Mouse (Mus musculus) urinary bladder, postnatal 14 days (tissue): ENCODE measurements around the gene Glipr1.
"Not testable (repeated sequence)": the region's sequence is repeated elsewhere in the genome, so short reads cannot be mapped to it uniquely, and the experiment has no call there.

Experiments
- DNase-seq: peaks from one replicate; pipeline ENCODE4 v3.0.0; 2021; ENCODE audit warnings: low spot score

The Glipr1 gene

DNA sequence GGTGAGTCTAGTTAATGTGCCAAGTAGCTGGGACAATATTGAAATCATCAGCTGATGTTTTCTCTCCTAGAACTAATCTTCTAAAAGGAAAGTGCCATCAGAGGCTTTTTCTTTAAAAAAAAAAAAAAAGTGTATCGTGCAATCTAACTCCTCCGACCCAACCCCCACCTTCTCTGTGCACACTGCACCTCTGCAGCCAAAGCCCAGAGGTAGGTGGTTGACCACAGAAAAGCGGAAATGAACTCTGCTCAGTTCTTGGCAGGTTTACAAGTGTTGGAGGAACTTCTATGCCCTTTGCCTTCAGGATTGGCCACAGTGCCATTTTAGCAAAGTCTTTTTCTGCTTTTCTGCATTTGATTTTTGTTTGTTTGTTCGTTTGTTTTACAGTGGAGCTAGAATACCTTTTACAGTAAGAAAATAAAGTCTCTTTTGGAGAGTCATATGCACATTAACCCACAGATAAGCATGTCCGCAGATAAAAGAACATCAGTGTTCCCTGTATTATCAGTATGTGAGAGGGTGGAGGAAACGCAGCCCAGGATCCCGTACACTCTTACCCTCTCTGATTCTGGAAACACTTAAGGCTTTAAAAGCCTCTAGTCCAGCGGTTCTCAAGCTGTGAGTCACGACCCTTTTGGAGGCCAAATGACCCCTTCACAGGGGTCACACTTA is at the start of gene Glipr1:
Glipr1 (minus strand) TSS at position 88 of the 672 bp plus-strand sequence.
- DNase-seq, result no peak

DNA sequence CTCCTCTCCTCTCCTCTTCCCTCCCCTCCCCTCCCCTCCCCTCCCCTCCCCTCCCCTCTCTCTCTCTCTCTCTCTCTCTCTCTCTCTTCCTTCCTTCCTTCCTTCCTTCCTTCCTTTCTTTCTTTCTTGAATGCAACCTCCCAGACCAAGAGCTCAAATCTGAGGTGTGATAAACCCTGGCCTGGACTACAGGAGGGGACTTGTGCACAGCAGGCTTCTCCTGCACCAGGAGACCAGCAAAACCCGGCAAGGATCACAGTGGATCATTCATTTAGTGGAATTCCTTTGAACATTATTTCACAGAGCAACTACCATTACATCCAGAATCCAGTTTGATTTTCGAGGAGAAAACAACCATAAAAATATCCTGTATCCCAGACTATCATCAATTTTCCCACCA is 49.5 kb upstream of the Glipr1 start:
- not testable (repeated sequence) for DNase-seq

DNA sequence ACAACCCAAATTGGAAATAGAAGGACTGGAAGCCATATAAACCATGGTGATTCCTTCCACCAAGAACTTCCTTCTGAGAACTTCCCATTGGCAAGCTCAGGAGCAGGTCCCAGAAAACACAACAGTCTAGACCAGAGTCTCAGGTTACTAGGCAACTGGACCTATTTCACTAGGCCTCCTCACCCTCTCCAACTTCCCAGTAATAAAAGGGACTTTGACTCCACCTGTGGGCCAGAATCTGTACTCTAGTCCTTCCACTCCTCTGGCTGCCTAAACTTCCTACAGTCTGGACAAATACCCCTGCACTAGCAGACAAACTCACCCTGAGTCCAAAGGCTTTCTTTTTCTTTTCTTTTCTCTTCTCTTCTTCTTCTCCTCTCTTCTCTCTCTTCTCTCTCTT is 48.8 kb upstream of the Glipr1 start:
- DNase-seq, result no peak

DNA sequence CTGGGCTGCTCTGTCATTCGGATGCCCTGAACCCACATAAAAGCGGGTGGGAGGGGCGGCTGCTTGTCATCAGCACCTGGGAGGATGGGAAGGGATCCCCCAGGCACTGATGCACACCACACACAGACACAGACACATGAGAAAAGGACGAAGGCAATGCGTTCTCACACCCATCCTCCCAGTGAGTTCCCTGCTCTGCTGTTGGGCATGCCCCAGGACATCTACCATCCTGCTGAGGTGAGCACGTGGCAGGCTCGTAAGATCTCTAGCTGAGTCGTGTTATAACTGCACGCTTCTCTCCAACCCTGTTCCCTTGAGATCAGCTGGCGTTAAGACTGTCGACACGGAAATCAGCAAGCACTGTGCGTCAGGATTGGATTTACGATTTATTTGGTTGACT is 41.9 kb upstream of the Glipr1 start:
- not testable (repeated sequence) for DNase-seq

DNA sequence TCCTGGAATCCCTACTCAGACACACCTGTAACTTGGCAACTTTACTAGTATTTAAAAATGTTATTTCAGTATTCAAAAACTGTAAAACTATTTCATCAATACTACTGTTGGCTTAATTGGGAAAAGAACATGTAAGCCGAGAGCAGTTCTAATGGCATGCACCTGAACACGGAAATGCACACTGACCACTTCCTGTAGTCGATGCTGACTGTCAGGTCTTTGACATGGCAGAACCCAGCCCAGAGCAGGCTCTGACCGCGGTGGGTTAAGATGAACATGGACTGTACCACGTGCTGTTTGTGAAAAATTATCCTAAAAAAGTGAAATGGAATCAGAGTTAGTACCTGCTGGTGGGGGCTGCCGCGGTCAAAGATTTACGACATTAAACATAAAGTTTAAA is 41.1 kb upstream of the Glipr1 start:
- DNase-seq, result not testable (repeated sequence)

DNA sequence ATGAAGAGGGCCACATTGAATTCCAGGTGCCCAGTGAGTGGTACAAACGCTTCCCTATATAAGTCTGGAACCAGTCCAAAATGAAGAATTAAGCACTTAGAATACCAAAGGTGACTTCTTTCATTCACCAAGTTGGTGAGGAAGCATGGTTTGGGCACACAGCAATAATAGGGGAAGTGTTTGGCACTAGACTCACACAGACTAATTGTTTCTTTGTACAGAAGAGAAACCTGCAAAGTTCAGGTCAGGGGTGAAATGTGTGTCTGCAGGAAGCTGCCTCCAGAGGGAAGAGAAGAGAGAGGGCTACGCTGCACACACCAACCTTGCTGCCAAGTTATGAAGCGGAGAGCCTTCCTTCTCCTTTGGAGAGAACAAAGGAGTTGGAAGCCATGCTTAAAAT is 26.3 kb upstream of the Glipr1 start:
- DNase-seq, result not testable (repeated sequence)

DNA sequence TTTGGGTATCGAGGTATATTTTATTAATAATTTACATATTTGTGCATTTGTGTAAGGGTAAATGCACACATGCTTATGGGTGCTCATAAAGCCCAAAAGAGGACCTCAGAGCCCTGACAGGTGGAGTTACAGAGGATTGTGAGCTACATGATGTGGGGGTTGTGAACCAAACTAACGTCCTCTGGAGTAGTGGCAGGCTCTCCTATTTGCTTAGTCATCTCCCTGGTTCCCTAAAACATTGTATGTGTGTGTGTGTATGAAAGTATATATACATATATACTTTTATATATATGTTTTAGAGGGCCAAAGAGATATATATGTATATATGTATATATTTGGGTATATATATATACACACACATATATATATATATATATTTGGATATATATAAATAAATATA is 21.2 kb upstream of the Glipr1 start:
- no peak for DNase-seq

DNA sequence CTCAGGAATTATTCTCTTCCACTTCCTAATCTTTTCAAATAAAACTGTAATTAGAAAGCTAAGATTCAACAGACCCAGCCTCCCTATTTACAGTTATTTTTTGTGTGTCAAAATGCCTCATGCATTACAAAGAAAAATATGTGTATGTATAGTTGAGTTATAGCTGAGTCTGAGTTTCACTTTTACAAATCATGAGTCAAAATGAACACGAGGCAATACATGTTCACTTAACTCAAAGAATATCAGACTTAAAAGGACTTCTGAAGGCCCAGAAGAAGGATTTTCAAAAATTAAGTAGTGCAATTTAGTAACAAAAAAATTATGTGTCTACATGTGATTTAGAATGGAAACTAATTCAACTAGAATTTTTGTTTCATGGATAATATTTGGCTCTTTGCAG is 7.1 kb upstream of the Glipr1 start:
- not testable (repeated sequence) for DNase-seq

DNA sequence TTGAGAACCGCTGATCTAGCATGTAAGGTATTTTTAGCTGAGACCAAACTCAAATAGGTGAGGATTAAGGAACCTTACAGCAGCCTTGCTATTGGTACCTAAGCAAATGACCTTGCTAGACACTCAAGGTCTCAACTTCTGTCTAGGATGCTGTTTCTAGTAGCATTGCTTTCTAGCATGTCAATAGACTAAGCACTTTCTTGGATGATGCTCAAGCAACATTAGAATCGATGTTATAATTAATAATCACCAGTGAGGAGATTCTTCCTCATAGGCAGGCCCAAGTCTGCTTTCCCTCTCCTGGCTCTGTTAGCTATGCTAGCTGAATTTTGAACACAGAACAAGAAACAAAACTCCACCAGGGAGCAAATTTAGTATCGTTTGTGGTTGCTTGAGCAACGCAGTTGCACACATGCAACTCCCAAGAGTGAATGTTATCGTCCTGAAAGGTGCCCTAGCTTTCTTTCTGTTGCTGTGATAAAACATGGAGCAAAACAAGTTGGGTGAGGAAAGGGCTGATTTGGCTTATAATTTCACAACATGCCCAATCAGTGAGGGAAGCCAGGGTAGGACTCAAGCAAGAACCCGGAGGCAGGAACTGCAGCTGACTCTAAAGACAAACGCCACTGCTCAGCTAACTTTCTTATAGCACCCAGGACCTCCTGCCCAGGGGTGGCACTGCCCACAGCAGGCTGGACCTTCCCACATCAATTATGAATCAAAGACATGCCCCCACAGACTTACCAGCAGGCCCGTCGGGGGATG is 493 bp downstream of the Glipr1 start:
- no peak for DNase-seq

DNA sequence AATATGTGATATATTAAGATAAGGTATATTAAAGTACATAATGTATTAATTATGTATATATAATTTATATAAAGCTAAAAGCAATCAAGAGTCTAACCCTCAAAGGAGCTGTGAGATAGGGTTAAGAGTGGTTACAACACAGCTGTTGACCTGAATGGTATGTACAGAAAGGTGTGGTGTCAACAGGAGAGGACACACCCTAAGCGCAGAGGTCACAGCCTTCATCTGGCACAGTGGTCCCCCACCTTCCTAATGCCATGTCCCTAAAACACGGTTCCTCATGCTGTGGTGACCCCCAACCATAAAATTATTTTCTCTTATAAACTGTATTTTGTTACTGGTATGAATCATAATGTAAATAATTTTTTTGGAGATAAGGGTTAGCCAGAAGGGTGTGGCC is 1.1 kb downstream of the Glipr1 start:
- DNase-seq, result no peak

DNA sequence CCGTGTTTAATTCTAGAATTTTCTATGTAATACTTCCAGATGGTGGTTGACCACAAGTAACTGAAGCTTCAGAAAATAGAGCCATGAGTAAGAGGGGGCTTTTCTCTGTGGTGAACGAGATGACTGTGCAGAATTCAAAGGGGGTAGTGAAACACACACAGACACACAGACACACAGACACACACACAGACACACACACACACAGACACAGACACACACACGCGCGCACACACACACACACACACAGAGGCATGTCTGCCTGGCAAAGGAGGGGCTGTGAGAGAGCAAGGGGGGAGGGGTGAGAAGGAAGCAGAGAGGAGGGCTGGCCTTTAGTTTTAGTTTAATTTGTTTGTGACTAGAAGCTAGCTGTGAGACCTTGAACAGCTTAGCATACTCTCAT is 1.9 kb downstream of the Glipr1 start:
- no peak for DNase-seq

DNA sequence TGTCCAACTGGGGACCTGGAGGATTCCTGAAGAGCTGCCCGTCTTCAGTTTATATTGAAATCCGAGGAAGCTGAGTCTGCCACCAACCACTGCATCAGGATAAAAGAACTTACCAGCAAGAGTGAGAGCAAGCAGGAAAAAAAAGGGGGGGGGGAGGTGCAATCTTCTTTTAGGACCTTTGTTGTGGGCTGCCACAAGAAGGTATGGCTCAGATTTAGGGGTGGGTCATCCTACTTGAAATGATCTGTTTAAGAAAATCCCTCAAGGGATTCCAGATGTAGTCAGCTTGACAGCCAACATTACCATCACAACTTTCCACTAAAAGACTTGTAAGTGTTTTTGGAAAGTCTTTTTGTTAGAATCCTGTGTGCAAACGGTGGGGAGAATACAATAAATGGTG is 2.7 kb downstream of the Glipr1 start:
- DNase-seq, result no peak

DNA sequence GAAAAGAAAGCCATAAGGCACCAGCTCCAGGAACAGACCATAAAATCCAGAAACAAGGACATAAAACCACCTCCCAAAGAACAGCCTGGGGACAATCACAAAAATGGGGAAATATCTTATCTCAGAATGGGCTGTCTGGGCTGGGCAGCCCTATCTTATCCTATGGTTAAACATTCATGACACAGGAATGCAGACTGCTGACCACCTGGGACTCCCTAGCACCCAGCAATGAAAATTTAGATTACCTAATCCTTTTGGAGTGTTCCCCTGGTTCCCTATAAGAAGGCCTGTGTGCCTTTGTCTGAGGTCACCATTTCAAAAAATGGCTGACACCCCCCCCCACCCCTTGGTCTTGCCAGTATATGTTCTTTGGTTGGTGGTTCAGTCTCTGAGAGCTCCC is 4.8 kb downstream of the Glipr1 start:
- DNase-seq, result no peak

DNA sequence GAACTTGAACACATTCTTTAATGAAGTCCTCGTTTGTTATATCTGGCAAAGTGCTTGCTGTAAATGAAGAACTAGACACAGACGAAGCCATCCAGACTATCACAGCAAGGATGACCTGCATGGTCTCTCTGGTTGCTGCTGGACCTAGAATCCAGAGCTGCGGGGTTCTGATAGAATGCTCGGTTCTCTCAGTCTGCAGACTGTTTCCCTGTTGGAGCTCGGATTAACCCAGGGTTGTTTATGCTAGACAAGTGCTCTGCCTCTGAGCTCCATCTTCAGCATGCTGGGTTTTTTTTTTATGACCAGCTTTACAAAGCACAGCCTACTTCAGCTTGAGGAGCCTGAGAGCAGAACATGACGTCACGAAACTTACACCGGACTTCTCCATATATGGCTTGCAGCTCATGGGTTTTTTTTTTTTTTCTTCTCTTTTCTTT is 5.5 kb downstream of the Glipr1 start:
- no peak for DNase-seq

DNA sequence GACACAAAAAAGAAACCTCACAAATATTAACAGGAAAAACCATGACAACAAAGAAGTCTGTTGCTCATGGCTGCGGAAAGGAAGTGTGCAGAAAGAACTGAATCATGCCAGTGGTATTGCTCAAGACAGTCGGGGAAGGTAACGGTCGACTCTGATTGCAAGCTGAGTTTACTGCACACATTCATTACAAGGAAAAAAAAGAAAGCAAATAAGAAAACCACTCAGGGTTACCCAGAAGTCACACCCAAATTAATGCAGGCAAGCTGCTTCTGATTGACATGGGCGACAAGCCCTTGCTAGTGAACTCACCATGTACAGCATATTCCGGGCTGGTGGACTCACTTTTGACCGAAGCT is 5.9 kb downstream of the Glipr1 start:
- peak; percentile 16 for DNase-seq

DNA sequence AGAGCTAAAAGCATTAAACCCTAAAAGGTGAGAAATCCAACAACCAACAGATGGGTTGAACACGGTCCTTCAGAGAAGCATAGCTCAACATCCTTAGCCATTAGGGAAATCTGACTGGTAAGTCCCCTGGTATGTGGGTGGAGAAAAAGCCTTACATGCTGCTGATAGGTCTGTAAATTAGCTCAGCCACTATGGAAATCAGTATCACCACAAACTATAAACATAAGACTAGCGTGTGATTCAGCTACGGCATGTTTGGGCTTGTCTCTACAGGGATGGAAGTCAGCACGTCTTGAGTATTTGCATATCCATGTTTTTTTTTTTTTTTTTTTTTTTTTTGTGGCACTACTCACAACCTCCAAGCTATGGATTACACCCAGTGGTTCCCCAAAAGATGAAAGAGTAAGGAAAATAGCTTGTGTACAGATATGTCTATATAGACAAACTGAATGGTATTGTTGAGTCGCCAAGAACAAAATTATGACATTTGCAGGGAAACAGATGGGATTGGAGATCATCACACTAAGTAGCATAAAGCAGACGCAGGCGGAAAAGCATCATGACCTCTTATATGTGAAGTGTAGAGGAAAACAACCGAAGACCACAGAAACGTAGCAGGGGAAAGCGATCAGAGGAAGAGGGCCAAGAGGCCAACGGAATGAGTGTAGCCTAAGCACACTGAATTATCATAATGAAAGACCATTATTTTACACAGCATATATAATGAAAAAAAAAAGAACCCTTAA is 6.5 kb downstream of the Glipr1 start:
- peak; percentile 48 for DNase-seq

DNA sequence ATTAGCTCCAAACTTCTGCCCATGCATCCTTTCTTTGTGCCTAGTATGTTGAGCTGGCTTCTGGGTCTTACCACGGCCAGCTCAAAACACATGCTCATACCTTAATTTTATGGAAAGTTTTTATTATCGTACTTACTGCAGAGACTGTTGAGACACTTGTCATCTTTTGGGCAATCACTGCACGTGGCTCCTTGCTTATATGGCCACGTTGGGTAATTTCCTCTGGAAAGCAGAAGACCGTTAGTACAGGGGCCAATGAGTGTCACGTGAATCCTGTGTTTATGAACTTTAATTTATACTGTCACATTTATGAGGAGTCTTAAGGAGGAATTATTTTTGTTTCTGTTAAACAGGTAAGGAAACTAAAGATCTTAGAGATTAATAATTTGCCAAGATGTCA is 16.0 kb downstream of the Glipr1 start:
- DNase-seq, result no peak

DNA sequence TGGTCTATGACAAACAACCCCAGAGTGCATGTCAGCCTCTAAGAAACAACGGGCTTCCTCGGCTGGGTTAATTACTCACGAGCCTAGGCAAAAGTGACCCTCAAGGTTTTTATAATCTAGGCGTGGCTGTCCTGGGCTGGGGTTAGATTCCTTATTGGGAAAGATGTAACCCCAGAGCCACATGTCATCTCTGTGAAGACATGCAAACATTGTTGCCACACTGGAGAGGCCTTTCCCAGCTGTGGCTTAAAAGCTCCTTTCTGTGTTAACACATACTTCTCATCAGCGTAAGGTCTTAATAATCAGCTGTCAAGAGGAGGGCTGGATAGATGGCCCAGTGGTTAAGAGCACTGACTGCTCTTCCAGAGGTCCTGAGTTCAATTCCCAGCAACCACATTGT is 19.4 kb downstream of the Glipr1 start:
- no peak for DNase-seq

DNA sequence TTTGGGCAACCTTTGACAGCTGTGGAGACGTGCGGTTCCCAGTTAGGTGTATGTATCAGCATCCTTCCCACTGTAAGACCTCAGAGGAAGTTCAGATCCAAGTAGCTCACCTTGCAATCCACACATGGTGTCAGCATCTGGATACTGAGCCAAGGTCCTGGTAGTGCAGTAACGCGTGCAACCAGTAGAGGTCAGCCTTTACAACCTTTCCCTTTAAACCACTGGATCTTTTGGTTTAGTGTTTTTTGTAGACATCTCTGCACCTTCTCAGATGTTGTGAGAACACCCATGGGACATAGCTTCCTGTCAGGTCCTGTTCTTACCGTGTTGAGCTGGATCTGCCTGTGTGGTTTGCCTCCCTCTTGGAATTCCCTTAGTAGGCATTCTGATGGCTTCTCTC is 24.8 kb downstream of the Glipr1 start:
- peak; percentile 53 for DNase-seq

DNA sequence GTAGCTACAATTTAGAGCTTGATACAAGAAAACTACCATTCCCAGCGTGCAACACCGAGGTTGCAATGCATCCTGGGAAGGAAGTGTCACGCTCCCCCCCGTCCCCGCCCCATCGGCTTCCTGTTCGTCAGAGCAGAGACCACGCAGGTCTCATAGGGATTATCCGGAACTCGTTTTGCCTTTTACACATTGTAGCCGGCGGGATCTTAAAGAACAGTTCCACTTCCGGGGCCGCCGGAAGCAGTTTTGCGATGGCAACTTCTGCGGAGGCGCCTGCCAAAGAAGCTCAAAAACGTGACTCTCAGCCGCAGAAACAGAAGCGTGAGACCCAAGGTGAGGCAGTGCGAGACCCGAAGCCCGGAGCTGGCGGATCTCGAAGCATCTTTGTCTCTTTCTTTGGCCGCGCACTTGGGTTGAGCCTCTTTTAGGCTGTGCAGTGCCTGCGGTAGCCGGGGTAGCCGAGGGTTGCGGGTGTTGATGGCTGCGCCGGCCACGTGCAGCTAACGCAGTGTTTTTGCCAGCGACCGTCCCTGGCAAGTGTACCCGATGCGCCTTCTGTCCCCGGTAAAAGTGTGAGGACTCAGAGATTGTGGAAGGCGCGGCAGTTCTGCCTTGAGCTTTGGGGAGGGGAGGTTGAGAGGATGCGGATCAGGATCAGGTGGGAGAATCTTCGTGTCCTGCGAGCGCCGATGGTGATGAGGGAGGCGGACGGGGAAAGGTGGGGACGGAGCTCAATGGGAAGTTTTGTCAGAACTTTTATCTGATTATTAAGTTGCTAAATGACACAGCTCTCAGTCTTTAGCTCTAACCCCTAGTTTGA is 29.7 kb downstream of the Glipr1 start, which contains the start of gene Krr1:
Krr1 (plus strand) TSS at position 123 of the 820 bp plus-strand sequence.
- peak; percentile 84 for DNase-seq

DNA sequence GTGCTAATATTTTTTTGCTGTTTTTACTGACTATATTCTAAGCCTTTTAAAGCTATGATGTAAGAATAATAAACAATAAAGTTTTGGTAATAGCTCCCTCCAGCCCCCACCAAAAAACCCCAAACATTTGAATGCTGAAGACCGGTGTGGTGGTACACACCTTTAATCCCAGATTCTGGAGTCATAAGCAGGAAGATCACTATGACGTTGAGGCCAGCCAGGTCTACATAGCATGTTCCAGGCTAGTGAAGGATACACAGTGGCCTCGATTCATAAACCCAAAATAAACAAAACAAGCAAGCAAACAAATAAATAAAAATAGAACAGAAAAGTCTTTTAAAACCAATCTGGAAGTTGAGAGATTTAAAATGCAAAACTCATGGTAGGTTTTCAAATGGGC is 30.5 kb downstream of the Glipr1 start:
- no peak for DNase-seq

DNA sequence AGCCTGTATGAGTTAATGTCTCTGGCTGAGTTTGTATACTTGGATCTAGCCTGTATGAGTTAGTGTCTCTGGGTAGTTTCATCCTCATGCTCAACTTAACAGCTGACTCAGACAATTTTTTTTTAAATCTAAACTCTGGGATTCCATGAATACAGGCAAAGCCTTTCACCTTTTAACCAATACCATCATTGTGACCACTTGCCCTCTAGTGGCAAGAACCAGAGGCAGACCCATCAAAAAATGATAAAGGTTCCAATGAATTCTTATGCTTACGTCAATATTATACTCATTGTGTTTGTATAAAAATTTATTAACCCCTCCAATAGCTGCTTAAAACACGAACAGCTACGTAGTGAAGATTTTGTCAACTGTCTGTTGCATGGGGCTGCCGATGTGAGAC is 36.0 kb downstream of the Glipr1 start:
- no peak for DNase-seq
